Mouse (Mus musculus): ENCODE results near the gene Rac3. TPM values are rescaled to one million over a fixed set of nuclear protein-coding genes. Genes with fewer than 3 reads are reported as not detected.

Rac3 gene
- polyA plus RNA-seq, 1 experiment from 2014 or later, result 7.5 TPM

GRCm38 (mm10) chr11:120693461-120693860 lies 27.8 kb upstream of the Rac3 start:
- no peak overlapping the region for H3K27ac ChIP-seq
- no peaks in the 10 kb centered on the region; the same call in 1 of the 2 replicates for H3K79me2 ChIP-seq (ENCODE audit: inconsistent target)
- H3K36me3 ChIP-seq (ENCODE audit: inconsistent target), result peaks cover 38% of the 10 kb centered on the region; the same call in 1 of the 2 replicates
- WGBS (ENCODE audit: missing documents), result 97% methylated on average over 3 of the region's 3 CpGs
- no peak overlapping the region for H3K4me3 ChIP-seq (ENCODE audit: inconsistent target)

GRCm38 (mm10) chr11:120695184-120695583 lies 26.1 kb upstream of the Rac3 start:
- H3K79me2 ChIP-seq (ENCODE audit: inconsistent target), result no peaks in the 10 kb centered on the region; the same call in 1 of the 2 replicates
- 97% methylated on average over 4 of the region's 4 CpGs for WGBS (ENCODE audit: missing documents)
- no peak overlapping the region for H3K27ac ChIP-seq
- no peak overlapping the region for H3K4me3 ChIP-seq (ENCODE audit: inconsistent target)
- peaks cover 29% of the 10 kb centered on the region; the same call in 1 of the 2 replicates for H3K36me3 ChIP-seq (ENCODE audit: inconsistent target)

GRCm38 (mm10) chr11:120695641-120696040 lies 25.6 kb upstream of the Rac3 start:
- no peaks in the 10 kb centered on the region; the same call in 1 of the 2 replicates for H3K79me2 ChIP-seq (ENCODE audit: inconsistent target)
- 90% methylated on average over 12 of the region's 12 CpGs for WGBS (ENCODE audit: missing documents)
- peaks cover 31% of the 10 kb centered on the region; the same call in 1 of the 2 replicates for H3K36me3 ChIP-seq (ENCODE audit: inconsistent target)
- no peak overlapping the region for H3K27ac ChIP-seq
- no peak overlapping the region for H3K4me3 ChIP-seq (ENCODE audit: inconsistent target)

GRCm38 (mm10) chr11:120696568-120696967 lies 24.7 kb upstream of the Rac3 start:
- Histone ChIP-seq H3K27ac (no peak overlapping the region), H3K4me3 (ENCODE audit: inconsistent target) (no peak overlapping the region), H3K79me2 (ENCODE audit: inconsistent target) (no peaks in the 10 kb centered on the region; the same call in 1 of the 2 replicates), H3K36me3 (ENCODE audit: inconsistent target) (peaks cover 41% of the 10 kb centered on the region; the same call in 1 of the 2 replicates)
- 97% methylated on average over 6 of the region's 6 CpGs for WGBS (ENCODE audit: missing documents)

GRCm38 (mm10) chr11:120697741-120698140 lies 23.5 kb upstream of the Rac3 start:
- H3K36me3 ChIP-seq (ENCODE audit: inconsistent target), result peaks cover 52% of the 10 kb centered on the region; the same call in 1 of the 2 replicates
- H3K27ac ChIP-seq, result no peak overlapping the region
- H3K79me2 ChIP-seq (ENCODE audit: inconsistent target), result no peaks in the 10 kb centered on the region; the same call in 1 of the 2 replicates
- 91% methylated on average over 10 of the region's 10 CpGs for WGBS (ENCODE audit: missing documents)
- no peak overlapping the region for H3K4me3 ChIP-seq (ENCODE audit: inconsistent target)

- no peak overlapping the region for H3K27ac ChIP-seq
- H3K4me3 ChIP-seq (ENCODE audit: inconsistent target), result no peak overlapping the region
- H3K79me2 ChIP-seq (ENCODE audit: inconsistent target), result no peaks in the 10 kb centered on the region
- 96% methylated on average over 15 of the region's 15 CpGs for WGBS (ENCODE audit: missing documents)
- H3K36me3 ChIP-seq (ENCODE audit: inconsistent target), result peaks cover 34% of the 10 kb centered on the region; the same call in 1 of the 2 replicates
Observed at GRCm38 (mm10) chr11:120703696-120704454, 17.4 kb upstream of the Rac3 start.

GRCm38 (mm10) chr11:120704486-120705325 lies 16.6 kb upstream of the Rac3 start:
- Histone ChIP-seq H3K79me2 (ENCODE audit: inconsistent target) (no peaks in the 10 kb centered on the region), H3K27ac (no peak overlapping the region), H3K4me3 (ENCODE audit: inconsistent target) (no peak overlapping the region), H3K36me3 (ENCODE audit: inconsistent target) (peaks cover 34% of the 10 kb centered on the region; the same call in 1 of the 2 replicates)
- WGBS (ENCODE audit: missing documents), result 87% methylated on average over 8 of the region's 8 CpGs

- WGBS (ENCODE audit: missing documents), result 90% methylated on average over 5 of the region's 5 CpGs
- no peaks in the 10 kb centered on the region for H3K79me2 ChIP-seq (ENCODE audit: inconsistent target)
- peaks cover 35% of the 10 kb centered on the region for H3K36me3 ChIP-seq (ENCODE audit: inconsistent target)
- H3K4me3 ChIP-seq (ENCODE audit: inconsistent target), result no peak overlapping the region
- no peak overlapping the region for H3K27ac ChIP-seq
Observed at GRCm38 (mm10) chr11:120706120-120706519, 15.2 kb upstream of the Rac3 start.

GRCm38 (mm10) chr11:120707225-120707624 lies 14.0 kb upstream of the Rac3 start:
- whole genome bisulfite sequencing (ENCODE audit: missing documents), result 90% methylated on average over 9 of the region's 12 CpGs
- no peak overlapping the region for H3K4me3 ChIP-seq (ENCODE audit: inconsistent target)
- no peaks in the 10 kb centered on the region for H3K79me2 ChIP-seq (ENCODE audit: inconsistent target)
- H3K36me3 ChIP-seq (ENCODE audit: inconsistent target), result peaks cover 24% of the 10 kb centered on the region
- H3K27ac ChIP-seq, result no peak overlapping the region

GRCm38 (mm10) chr11:120707969-120708368 lies 13.3 kb upstream of the Rac3 start:
- Histone ChIP-seq H3K36me3 (ENCODE audit: inconsistent target) (peaks cover 17% of the 10 kb centered on the region), H3K27ac (no peak overlapping the region), H3K4me3 (ENCODE audit: inconsistent target) (no peak overlapping the region), H3K79me2 (ENCODE audit: inconsistent target) (no peaks in the 10 kb centered on the region)
- WGBS (ENCODE audit: missing documents), result 88% methylated on average over 5 of the region's 5 CpGs

GRCm38 (mm10) chr11:120709551-120709950 lies 11.7 kb upstream of the Rac3 start:
- no peak overlapping the region for H3K4me3 ChIP-seq (ENCODE audit: inconsistent target)
- H3K79me2 ChIP-seq (ENCODE audit: inconsistent target), result no peaks in the 10 kb centered on the region
- no peak overlapping the region for H3K27ac ChIP-seq
- WGBS (ENCODE audit: missing documents), result 96% methylated on average over 2 of the region's 2 CpGs
- peaks cover 8% of the 10 kb centered on the region for H3K36me3 ChIP-seq (ENCODE audit: inconsistent target)

- Histone ChIP-seq H3K36me3 (ENCODE audit: inconsistent target) (peaks cover 8% of the 10 kb centered on the region), H3K27ac (no peak overlapping the region), H3K79me2 (ENCODE audit: inconsistent target) (no peaks in the 10 kb centered on the region), H3K4me3 (ENCODE audit: inconsistent target) (no peak overlapping the region)
- WGBS (ENCODE audit: missing documents), result 97% methylated on average over 5 of the region's 5 CpGs
Observed at GRCm38 (mm10) chr11:120710672-120711071, 10.6 kb upstream of the Rac3 start.

GRCm38 (mm10) chr11:120711980-120712604 lies 9.2 kb upstream of the Rac3 start:
- 79% methylated on average over 8 of the region's 8 CpGs for WGBS (ENCODE audit: missing documents)
- Histone ChIP-seq H3K4me3 (ENCODE audit: inconsistent target) (no peak overlapping the region), H3K79me2 (ENCODE audit: inconsistent target) (no peaks in the 10 kb centered on the region), H3K36me3 (ENCODE audit: inconsistent target) (peaks cover 11% of the 10 kb centered on the region), H3K27ac (no peak overlapping the region)

GRCm38 (mm10) chr11:120712771-120713568 lies 8.3 kb upstream of the Rac3 start:
- peaks cover 20% of the 10 kb centered on the region for H3K36me3 ChIP-seq (ENCODE audit: inconsistent target)
- peak overlapping the region; percentile 71 for H3K4me3 ChIP-seq (ENCODE audit: inconsistent target)
- H3K27ac ChIP-seq, result peak overlapping the region; percentile 38
- WGBS (ENCODE audit: missing documents), result under 1% methylated on average over 36 of the region's 38 CpGs
- no peaks in the 10 kb centered on the region for H3K79me2 ChIP-seq (ENCODE audit: inconsistent target)
